Comparison of ENCODE assay signal across 28 mouse cellular contexts in the genomic region with DNA sequence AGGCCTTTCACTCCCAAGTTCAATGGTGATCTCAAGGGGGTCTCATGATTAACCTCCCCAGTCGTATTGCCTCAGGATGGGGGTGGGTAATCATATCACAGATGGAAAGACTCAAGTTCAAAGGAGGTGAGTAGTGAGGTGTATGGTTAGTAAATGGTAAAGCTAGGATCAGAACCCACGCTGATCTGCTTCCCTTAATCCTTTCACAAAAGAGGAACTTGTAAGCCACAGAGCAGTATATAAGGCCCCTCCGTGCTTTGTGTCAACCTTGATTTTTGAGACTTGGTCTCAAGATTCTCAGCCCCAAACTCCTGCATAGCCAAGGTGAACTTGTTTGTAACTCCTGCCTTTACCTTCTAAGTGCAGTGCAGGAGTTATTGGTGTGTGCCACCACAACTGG. TPM values are rescaled to one million over a fixed set of nuclear protein-coding genes. Genes with fewer than 3 reads are reported as not detected.
DNase-seq lines count a peak whose midpoint lies in the region; ATAC-seq and TF ChIP-seq lines count a peak whose summit lies in the region.
"Had no signal": no experiment of that assay in that cellular context is flagged by ENCODE, and none has a peak within 500 bp of the region (broad histone marks: within the 10 kb centered on the region; RNA-seq: fewer than 3 reads in every experiment).

No protein-coding gene starts in this region.

- DNase-seq in 416B (ENCODE audit: low read depth) (peak; percentile 13), MEL (ENCODE audit: low read depth, low spot score) (peak; percentile 57)
- DNase-seq in urinary bladder, postnatal 36 days (ENCODE audit: low spot score in 2 of 2), result no peak
- no peak for DNase-seq in thymus, adult 18-20 months
- no peak for DNase-seq in cerebellum, adult 11 months
- DNase-seq: adrenal gland, adult 2 months; adrenal gland, postnatal 10 days; adrenal gland, postnatal 25 days; B cell, adult 2 months; cerebellum, adult 11-12 months; cerebellum, adult 2 months; cerebellum, adult 9-10 months; cerebellum, postnatal 10 days; cerebellum, postnatal 25 days; embryo, embryonic 11 days had no signal

- no peak overlapping the region for H3K4me2 ChIP-seq in kidney, embryonic 15.5 days
- H3K4me2 ChIP-seq: embryonic facial prominence, embryonic 13.5 days; embryonic facial prominence, embryonic 15.5 days; forebrain, embryonic 12.5 days had no signal

- no peak overlapping the region for H3K9ac ChIP-seq in MEL (ENCODE audit: control insufficient read depth, low read depth, low read length, poor library complexity, severe bottlenecking)
- no peak overlapping the region for H3K9ac ChIP-seq in kidney, embryonic 15.5 days
- H3K9ac ChIP-seq: embryonic facial prominence, embryonic 13.5 days; embryonic facial prominence, embryonic 15.5 days; forebrain, embryonic 12.5 days had no signal

- no peak overlapping the region for H3K4me3 ChIP-seq in MEL (ENCODE audit: control insufficient read depth in 1 of 2, insufficient read depth in 1 of 2, low read depth in 2 of 2, low read length in 2 of 2)
- no peak overlapping the region for H3K4me3 ChIP-seq in kidney, embryonic 15.5 days (replicated peaks)
- H3K4me3 ChIP-seq: embryonic facial prominence, embryonic 13.5 days; embryonic facial prominence, embryonic 15.5 days; erythroblast, embryonic 14.5 days; forebrain, embryonic 10.5 days; forebrain, embryonic 12.5 days had no signal

- no peaks in the 10 kb centered on the region for H3K79me2 ChIP-seq in MEL (ENCODE audit: control insufficient read depth, insufficient read depth, low read length, poor library complexity)

- H3K9me3 ChIP-seq in MEL (replicated peaks; ENCODE audit: insufficient read depth, low read length), result no peaks in the 10 kb centered on the region
- no peaks in the 10 kb centered on the region for H3K9me3 ChIP-seq in kidney, embryonic 15.5 days (replicated peaks)
- H3K9me3 ChIP-seq: embryonic facial prominence, embryonic 13.5 days; embryonic facial prominence, embryonic 15.5 days; forebrain, embryonic 10.5 days; forebrain, embryonic 12.5 days; G1E had no signal

- H3K27ac ChIP-seq in MEL (ENCODE audit: control insufficient read depth, low read depth, low read length), result no peak overlapping the region
- no peak overlapping the region for H3K27ac ChIP-seq in kidney, embryonic 15.5 days
- H3K27ac ChIP-seq: embryonic facial prominence, embryonic 13.5 days; embryonic facial prominence, embryonic 15.5 days; forebrain, embryonic 10.5 days; forebrain, embryonic 12.5 days had no signal

- peaks cover 0 to 6% of the 10 kb centered on the region in 2 experiments; a peak in 2 of 4 replicates for H3K36me3 ChIP-seq in MEL (ENCODE audit: control insufficient read depth in 1 of 2, insufficient read depth in 2 of 2, low read length in 2 of 2)
- H3K36me3 ChIP-seq in kidney, embryonic 15.5 days, result no peaks in the 10 kb centered on the region
- H3K36me3 ChIP-seq: embryonic facial prominence, embryonic 13.5 days; embryonic facial prominence, embryonic 15.5 days; forebrain, embryonic 10.5 days; forebrain, embryonic 12.5 days; G1E had no signal

- no peaks in the 10 kb centered on the region for H3K27me3 ChIP-seq in MEL (ENCODE audit: control insufficient read depth in 1 of 2, insufficient read depth in 2 of 2, low read length in 2 of 2)
- no peaks in the 10 kb centered on the region for H3K27me3 ChIP-seq in kidney, embryonic 15.5 days
- H3K27me3 ChIP-seq: CH12.LX; embryonic facial prominence, embryonic 13.5 days; embryonic facial prominence, embryonic 15.5 days; forebrain, embryonic 12.5 days had no signal

- no peak for TF ChIP-seq RAD21 in MEL (IDR thresholded peaks at IDR 0.05; ENCODE audit: low read depth, low read length)

- ATAC-seq in granulocyte monocyte progenitor cell, adult 5-6 weeks (replicated peaks; ENCODE audit: poor library complexity, severe bottlenecking), result peak; percentile 75
- peak; percentile 52 for ATAC-seq in megakaryocyte, adult 5-6 weeks (ENCODE audit: poor library complexity, severe bottlenecking)
- ATAC-seq in kidney, embryonic 15.5 days (replicated peaks; ENCODE audit: low FRiP score), result no peak
- ATAC-seq: CD4-positive, CD25-positive, alpha-beta regulatory T cell, adult 4 months; forebrain, embryonic 14.5 days; forebrain, embryonic 16.5 days had no signal

- peaks cover 4 to 6% of the 10 kb centered on the region in 2 experiments; a peak in 3 of 4 replicates for H3K4me1 ChIP-seq in MEL (ENCODE audit: control insufficient read depth in 1 of 2, insufficient read depth in 2 of 2, low read length in 2 of 2)
- peaks cover 4% of the 10 kb centered on the region; the same call in 1 of the 2 replicates for H3K4me1 ChIP-seq in kidney, embryonic 15.5 days
- H3K4me1 ChIP-seq: embryonic facial prominence, embryonic 13.5 days; embryonic facial prominence, embryonic 15.5 days; forebrain, embryonic 12.5 days had no signal

- WGBS in kidney, embryonic 15.5 days, result 84% methylated on average over 3 of the region's 3 CpGs

- no peak for TF ChIP-seq EP300 in MEL (IDR thresholded peaks at IDR 0.05; ENCODE audit: low read depth in 1 of 2, low read length in 2 of 2)

- no peak for TF ChIP-seq POLR2A in MEL (IDR thresholded peaks at IDR 0.05; ENCODE audit: control insufficient read depth in 1 of 2, insufficient read depth in 1 of 2, low read depth in 1 of 2, low read length in 2 of 2, poor library complexity in 1 of 2)

- TF ChIP-seq CTCF in MEL (IDR thresholded peaks at IDR 0.05 in 2 of 3, conservative IDR thresholded peaks at IDR 0.05 in 1 of 3; ENCODE audit: control insufficient read depth in 1 of 3, insufficient read depth in 1 of 3, low read depth in 2 of 3, low read length in 3 of 3, poor library complexity in 1 of 3, severe bottlenecking in 1 of 3), result no peak

TF ChIP-seq in MEL, 35 proteins besides CTCF, POLR2A, EP300 and RAD21 (continues in another document):
- TF ChIP-seq KAT2A (conservative IDR thresholded peaks at IDR 0.05; ENCODE audit: low read depth, low read length) (no peak), MEF2A (IDR thresholded peaks at IDR 0.05; ENCODE audit: extremely low read depth, insufficient replicate concordance, low read depth, low read length, poor library complexity, severe bottlenecking) (no peak), E2F4 (IDR thresholded peaks at IDR 0.05; ENCODE audit: borderline replicate concordance, low read depth, low read length) (no peak), ZMIZ1 (IDR thresholded peaks at IDR 0.05; ENCODE audit: low read depth, low read length) (no peak), GABPA (IDR thresholded peaks at IDR 0.05; ENCODE audit: low read depth, low read length) (no peak), MAZ (IDR thresholded peaks at IDR 0.05; ENCODE audit: low read depth, low read length) (no peak), NRF1 (IDR thresholded peaks at IDR 0.05; ENCODE audit: insufficient read depth, low read depth, low read length, poor library complexity, severe bottlenecking) (no peak)

RNA-seq across cellular contexts. Expression of a gene that starts 16.8 kb away (rescaled TPM):
- total RNA-seq in MEL (2012; rRNA removed), result 0.27 and 0.65 TPM in 2 replicates
- 1 to 10 TPM in 1 of 2 experiments, not detected in 1; 1.0 TPM for polyA plus RNA-seq in MEL (2012; ENCODE audit: insufficient read depth in 1 of 2, insufficient read length in 2 of 2, low read depth in 1 of 2, low replicate concordance in 2 of 2, missing spikeins in 1 of 2)
- total RNA-seq in granulocyte monocyte progenitor cell, adult 5-6 weeks (2014; fragmentation: Nextera tagmentation), result 2.4 and 3.6 TPM in 2 replicates
- total RNA-seq in granulocyte monocyte progenitor cell, adult 5-6 weeks (2017), result 1.3 and 1.7 TPM in 2 replicates
- 3.5 and 4.1 TPM in 2 replicates for total RNA-seq in megakaryocyte, adult 5-6 weeks (2015)
- total RNA-seq in megakaryocyte, adult 5-6 weeks (2017), result 2.6 and 3.5 TPM in 2 replicates
- polyA plus RNA-seq in kidney, embryonic 15.5 days (2015; fragmentation: Nextera tagmentation; extraction: Ambion mirVana), result 2.4 and 2.8 TPM in 2 replicates

RNA-seq across cellular contexts. Expression of a gene that starts 33.9 kb away (rescaled TPM):
- 552 and 588 TPM in 2 replicates for total RNA-seq in MEL (2012; rRNA removed)
- 100 to 1,000 TPM; 387 to 567 TPM for polyA plus RNA-seq in MEL (2012; ENCODE audit: insufficient read depth in 1 of 2, insufficient read length in 2 of 2, low read depth in 1 of 2, low replicate concordance in 2 of 2, missing spikeins in 1 of 2)
- total RNA-seq in granulocyte monocyte progenitor cell, adult 5-6 weeks (2014; fragmentation: Nextera tagmentation), result 190 and 205 TPM in 2 replicates
- total RNA-seq in granulocyte monocyte progenitor cell, adult 5-6 weeks (2017), result 260 and 305 TPM in 2 replicates
- 184 and 193 TPM in 2 replicates for total RNA-seq in megakaryocyte, adult 5-6 weeks (2015)
- total RNA-seq in megakaryocyte, adult 5-6 weeks (2017), result 137 and 141 TPM in 2 replicates
- polyA plus RNA-seq in kidney, embryonic 15.5 days (2015; fragmentation: Nextera tagmentation; extraction: Ambion mirVana), result 295 and 296 TPM in 2 replicates

RNA-seq across cellular contexts. Expression of a gene that starts 42.0 kb away (rescaled TPM):
- 113 and 128 TPM in 2 replicates for total RNA-seq in MEL (2012; rRNA removed)
- polyA plus RNA-seq in MEL (2012; ENCODE audit: insufficient read depth in 1 of 2, insufficient read length in 2 of 2, low read depth in 1 of 2, low replicate concordance in 2 of 2, missing spikeins in 1 of 2), result 100 to 1,000 TPM in 1 of 2 experiments, not detected in 1; 102 TPM
- 95.6 and 97.6 TPM in 2 replicates for total RNA-seq in granulocyte monocyte progenitor cell, adult 5-6 weeks (2014; fragmentation: Nextera tagmentation)
- 119 and 143 TPM in 2 replicates for total RNA-seq in granulocyte monocyte progenitor cell, adult 5-6 weeks (2017)
- 138 TPM in 2 replicates for total RNA-seq in megakaryocyte, adult 5-6 weeks (2015)
- 98.5 and 129 TPM in 2 replicates for total RNA-seq in megakaryocyte, adult 5-6 weeks (2017)
- 382 and 415 TPM in 2 replicates for polyA plus RNA-seq in kidney, embryonic 15.5 days (2015; fragmentation: Nextera tagmentation; extraction: Ambion mirVana)

RNA-seq across cellular contexts. Expression of a gene that starts 42.3 kb away (rescaled TPM):
- total RNA-seq in MEL (2012; rRNA removed), result 11.8 and 15.0 TPM in 2 replicates
- polyA plus RNA-seq in MEL (2012; ENCODE audit: insufficient read depth in 1 of 2, insufficient read length in 2 of 2, low read depth in 1 of 2, low replicate concordance in 2 of 2, missing spikeins in 1 of 2), result 1 to 10 TPM in 1 of 2 experiments, not detected in 1; 8.6 TPM
- total RNA-seq in granulocyte monocyte progenitor cell, adult 5-6 weeks (2014; fragmentation: Nextera tagmentation), result 70.6 and 93.5 TPM in 2 replicates
- 48.6 and 74.5 TPM in 2 replicates for total RNA-seq in granulocyte monocyte progenitor cell, adult 5-6 weeks (2017)
- 58.7 and 62.6 TPM in 2 replicates for total RNA-seq in megakaryocyte, adult 5-6 weeks (2015)
- 31.5 and 36.8 TPM in 2 replicates for total RNA-seq in megakaryocyte, adult 5-6 weeks (2017)
- polyA plus RNA-seq in kidney, embryonic 15.5 days (2015; fragmentation: Nextera tagmentation; extraction: Ambion mirVana), result 19.3 and 21.6 TPM in 2 replicates
- polyA plus RNA-seq: adrenal gland, adult 2 months; erythroblast, embryonic 14.5 days; G1E had no signal

RNA-seq across cellular contexts. Expression of a gene that starts 52.4 kb away (rescaled TPM):
- 10.4 and 11.3 TPM in 2 replicates for total RNA-seq in MEL (2012; rRNA removed)
- polyA plus RNA-seq in MEL (2012; ENCODE audit: insufficient read depth in 1 of 2, insufficient read length in 2 of 2, low read depth in 1 of 2, low replicate concordance in 2 of 2, missing spikeins in 1 of 2), result 10 to 100 TPM in 1 of 2 experiments, not detected in 1; 15.8 TPM
- total RNA-seq in granulocyte monocyte progenitor cell, adult 5-6 weeks (2014; fragmentation: Nextera tagmentation), result 3.2 and 4.1 TPM in 2 replicates
- total RNA-seq in granulocyte monocyte progenitor cell, adult 5-6 weeks (2017), result 4.5 and 9.3 TPM in 2 replicates
- total RNA-seq in megakaryocyte, adult 5-6 weeks (2015), result 7.2 and 7.4 TPM in 2 replicates
- 11.7 and 15.4 TPM in 2 replicates for total RNA-seq in megakaryocyte, adult 5-6 weeks (2017)
- polyA plus RNA-seq in kidney, embryonic 15.5 days (2015; fragmentation: Nextera tagmentation; extraction: Ambion mirVana), result 3.0 and 3.8 TPM in 2 replicates

Comparison
In these comparisons a context has a peak if more than half of its experiments do, and no peak if none do; other contexts are left out.
1. DNase-seq: peak in 416B (single experiment) and MEL (single experiment); none in urinary bladder, postnatal 36 days (0 of 2), thymus, adult 18-20 months (0 of 2) and cerebellum, adult 11 months (single experiment).